In the genomic region with DNA sequence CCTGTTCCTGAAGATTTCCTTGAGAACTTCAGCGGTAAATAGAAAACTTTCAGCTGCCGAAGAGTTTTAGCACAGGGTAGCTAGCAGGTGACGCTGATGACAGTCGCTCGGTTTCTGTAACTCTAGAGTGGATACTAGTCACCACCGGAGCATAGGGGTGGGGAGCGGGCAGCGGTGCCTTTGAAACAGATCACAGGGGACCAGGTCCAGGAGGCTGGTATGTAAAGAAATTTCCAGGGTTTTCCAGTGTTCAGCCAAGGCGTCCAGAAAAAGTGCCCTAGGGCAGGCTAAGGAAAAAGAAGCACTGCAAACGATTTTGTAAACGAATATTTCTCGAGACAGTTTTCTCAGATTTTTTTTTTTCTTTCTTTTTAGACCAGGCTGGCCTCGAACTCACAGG, we compare ENCODE assay signal across 8 mouse cellular contexts. TPM values are rescaled to one million over a fixed set of nuclear protein-coding genes. Genes with fewer than 3 reads are reported as not detected.
DNase-seq lines count a peak whose midpoint lies in the region; ATAC-seq and TF ChIP-seq lines count a peak whose summit lies in the region.

A gene (plus strand): TSS at position 162 of the 400 bp plus-strand sequence.

- peak within 1 kb of the TSS; percentile 71 for H3K4me3 ChIP-seq in kidney, embryonic 15.5 days (replicated peaks)
- peak within 1 kb of the TSS; percentile 96 for H3K4me3 ChIP-seq in hindbrain, embryonic 16.5 days (ENCODE audit: low read length)
- H3K4me3 ChIP-seq in liver, postnatal 0 days (ENCODE audit: low read depth, low read length) = peak within 1 kb of the TSS; percentile 90

- no peak for TF ChIP-seq EP300 in liver, postnatal 0 days (IDR thresholded peaks at IDR 0.05; ENCODE audit: low read depth)

- WGBS in kidney, embryonic 15.5 days = 30% methylated on average over 13 of the region's 13 CpGs
- WGBS in hindbrain, embryonic 16.5 days = 29% methylated on average over 13 of the region's 13 CpGs
- 41% methylated on average over 13 of the region's 13 CpGs for WGBS in liver, postnatal 0 days (ENCODE audit: insufficient replicate concordance)

- H3K4me2 ChIP-seq in kidney, embryonic 15.5 days = peak within 1 kb of the TSS; percentile 79
- peak within 1 kb of the TSS; percentile 94 for H3K4me2 ChIP-seq in hindbrain, embryonic 16.5 days (ENCODE audit: low read length)
- peak within 1 kb of the TSS; percentile 99 for H3K4me2 ChIP-seq in liver, postnatal 0 days (ENCODE audit: low read depth, low read length)

- no peak for DNase-seq in kidney, adult 18-20 months
- DNase-seq in adrenal gland, adult 8-10 months = no peak
- no peak for DNase-seq in gastrocnemius, postnatal 10 days
- no peak for DNase-seq in liver, postnatal 0 days
- no peak for DNase-seq in T-cell, adult 2 months (ENCODE audit: low spot score)
- DNase-seq in right cerebral cortex, postnatal 36 days (ENCODE audit: low spot score in 2 of 2) = no peak

- no peak for ATAC-seq in kidney, embryonic 15.5 days (replicated peaks; ENCODE audit: low FRiP score)
- ATAC-seq in hindbrain, embryonic 16.5 days = no peak
- no peak for ATAC-seq in liver, postnatal 0 days

- peaks cover 23% of the 10 kb centered on the region for H3K36me3 ChIP-seq in kidney, embryonic 15.5 days
- peaks cover 16% of the 10 kb centered on the region for H3K36me3 ChIP-seq in hindbrain, embryonic 16.5 days (ENCODE audit: control insufficient read depth, insufficient read depth, low read length)
- H3K36me3 ChIP-seq in liver, postnatal 0 days (replicated peaks; ENCODE audit: insufficient read depth, low read length) = peaks cover 13% of the 10 kb centered on the region

- TF ChIP-seq CTCF in liver, postnatal 0 days (IDR thresholded peaks at IDR 0.05; ENCODE audit: low read depth) = no peak

- H3K9me3 ChIP-seq in kidney, embryonic 15.5 days (replicated peaks) = no peaks in the 10 kb centered on the region
- H3K9me3 ChIP-seq in hindbrain, embryonic 16.5 days (ENCODE audit: control insufficient read depth, low read length) = no peaks in the 10 kb centered on the region
- no peaks in the 10 kb centered on the region for H3K9me3 ChIP-seq in liver, postnatal 0 days (ENCODE audit: low read length)

- H3K27me3 ChIP-seq in kidney, embryonic 15.5 days = no peaks in the 10 kb centered on the region
- H3K27me3 ChIP-seq in hindbrain, embryonic 16.5 days (replicated peaks; ENCODE audit: control insufficient read depth, insufficient read depth, low read length) = no peaks in the 10 kb centered on the region
- no peaks in the 10 kb centered on the region for H3K27me3 ChIP-seq in liver, postnatal 0 days (ENCODE audit: insufficient read depth, low read length)

- H3K4me1 ChIP-seq in kidney, embryonic 15.5 days = peaks cover 18% of the 10 kb centered on the region
- H3K4me1 ChIP-seq in hindbrain, embryonic 16.5 days (ENCODE audit: control insufficient read depth, insufficient read depth, low read depth, low read length) = peaks cover 13% of the 10 kb centered on the region
- H3K4me1 ChIP-seq in liver, postnatal 0 days (ENCODE audit: insufficient read depth) = peaks cover 16% of the 10 kb centered on the region

- H3K9ac ChIP-seq in kidney, embryonic 15.5 days = peak within 1 kb of the TSS; percentile 84
- peak within 1 kb of the TSS; percentile 98 for H3K9ac ChIP-seq in hindbrain, embryonic 16.5 days (ENCODE audit: low read depth, low read length)
- H3K9ac ChIP-seq in liver, postnatal 0 days (replicated peaks) = peak within 1 kb of the TSS; percentile 94

- H3K27ac ChIP-seq in kidney, embryonic 15.5 days = peak within 1 kb of the TSS; percentile 94
- H3K27ac ChIP-seq in hindbrain, embryonic 16.5 days (ENCODE audit: low read depth, low read length) = peak within 1 kb of the TSS; percentile 92
- H3K27ac ChIP-seq in liver, postnatal 0 days (ENCODE audit: low read depth) = peak within 1 kb of the TSS; percentile 92

RNA-seq across cellular contexts. Expression of the gene that starts here (rescaled TPM):
- 24.2 and 24.4 TPM in 2 replicates for polyA plus RNA-seq in kidney, embryonic 15.5 days (2015; fragmentation: Nextera tagmentation; extraction: Ambion mirVana)
- 10 to 100 TPM; 20.6 to 25.8 (median 22.9) TPM for total RNA-seq in adrenal gland, adult 8-10 months (2022)
- 10 to 100 TPM; 19.2 to 19.6 TPM for total RNA-seq in gastrocnemius, postnatal 10 days (2021)
- polyA plus RNA-seq in hindbrain, embryonic 16.5 days (2015; fragmentation: Nextera tagmentation; extraction: Ambion mirVana) = 11.3 and 11.4 TPM in 2 replicates
- 5.9 and 7.7 TPM in 2 replicates for polyA plus RNA-seq in liver, postnatal 0 days (2015; fragmentation: Nextera tagmentation; extraction: Ambion mirVana)
